Comparison of ENCODE assay signal across 10 mouse cellular contexts in genomic region chr10:61019566-61019965, GRCm38 (mm10).
DNase-seq lines count a peak whose midpoint lies in the region; ATAC-seq and TF ChIP-seq lines count a peak whose summit lies in the region.
"Had no signal": no experiment of that assay in that cellular context is flagged by ENCODE, and none has a peak within 500 bp of the region (broad histone marks: within the 10 kb centered on the region; RNA-seq: fewer than 3 reads in every experiment).

No protein-coding gene starts in this region.

- peak; percentile 47 for TF ChIP-seq CTCF in heart, postnatal 0 days (IDR thresholded peaks at IDR 0.05; ENCODE audit: low read depth)
- peak in 1 of 2 experiments; percentile 63; a peak in 2 of 4 replicates for TF ChIP-seq CTCF in CH12.LX (conservative IDR thresholded peaks at IDR 0.05 in 1 of 2, IDR thresholded peaks at IDR 0.05 in 1 of 2; ENCODE audit: low read depth in 2 of 2, low read length in 2 of 2)

- H3K9me3 ChIP-seq in heart, postnatal 0 days (replicated peaks; ENCODE audit: control insufficient read depth, low read length), result no peaks in the 10 kb centered on the region
- no peaks in the 10 kb centered on the region for H3K9me3 ChIP-seq in CH12.LX (replicated peaks; ENCODE audit: low read length)
- H3K9me3 ChIP-seq: liver, embryonic 13.5 days; midbrain, embryonic 12.5 days had no signal

- in situ Hi-C loops in CH12.LX (cut with MboI; ENCODE audit: low pct_ligation_motif_present, low pct_unique_long_range_greater_than_20kb, low sequenced_read_pairs), result no loop called here

- no peak overlapping the region for H3K9ac ChIP-seq in heart, postnatal 0 days (replicated peaks; ENCODE audit: low read depth, low read length)
- H3K9ac ChIP-seq in CH12.LX (ENCODE audit: insufficient read depth, low read depth), result no peak overlapping the region
- H3K9ac ChIP-seq: hindbrain, embryonic 14.5 days; liver, embryonic 13.5 days; midbrain, embryonic 12.5 days had no signal

- no peaks in the 10 kb centered on the region for H3K4me1 ChIP-seq in heart, postnatal 0 days (ENCODE audit: control insufficient read depth, insufficient read depth)
- H3K4me1 ChIP-seq in CH12.LX (ENCODE audit: control insufficient read depth in 1 of 2, insufficient read depth in 2 of 2), result peaks cover 4 to 8% of the 10 kb centered on the region in 2 experiments
- H3K4me1 ChIP-seq: liver, embryonic 13.5 days; midbrain, embryonic 12.5 days had no signal

- no peak overlapping the region for H3K27ac ChIP-seq in heart, postnatal 0 days (ENCODE audit: low read depth)
- no peak overlapping the region for H3K27ac ChIP-seq in CH12.LX (ENCODE audit: insufficient read depth, low read depth)
- H3K27ac ChIP-seq: hindbrain, embryonic 14.5 days; liver, embryonic 13.5 days; midbrain, embryonic 12.5 days had no signal

- ATAC-seq in heart, postnatal 0 days (ENCODE audit: insufficient read depth, low read depth), result no peak

- no peaks in the 10 kb centered on the region for H3K79me2 ChIP-seq in CH12.LX (replicated peaks; ENCODE audit: control insufficient read depth, extremely low read depth, insufficient read depth, poor library complexity, severe bottlenecking)

- intact Hi-C loops in left cerebral cortex, postnatal 14 days (cut with DNase I), result no loop called here

- no peak overlapping the region for H3K4me3 ChIP-seq in heart, postnatal 0 days (ENCODE audit: low read depth, low read length)
- H3K4me3 ChIP-seq in CH12.LX (replicated peaks in 1 of 3; ENCODE audit: low read depth in 2 of 3, low read length in 2 of 3, poor library complexity in 1 of 3), result no peak overlapping the region
- H3K4me3 ChIP-seq: liver, embryonic 13.5 days; midbrain, embryonic 12.5 days had no signal

- no peak for DNase-seq in heart, postnatal 0 days (ENCODE audit: low spot score)
- DNase-seq in heart, adult 11 months, result no peak
- peak; percentile 44 to 62 for DNase-seq in left cerebral cortex, postnatal 14 days (ENCODE audit: low spot score in 2 of 2)
- DNase-seq in left cerebral cortex, adult 8-10 months (ENCODE audit: low spot score in 2 of 2), result no peak
- peak; percentile 6 for DNase-seq in 416B (ENCODE audit: low read depth)
- DNase-seq in CH12.LX (ENCODE audit: extremely low read depth), result no peak
- DNase-seq in retina, postnatal 1 day, result no peak
- DNase-seq: liver, embryonic 13.5 days had no signal

- no peaks in the 10 kb centered on the region for H3K27me3 ChIP-seq in heart, postnatal 0 days (ENCODE audit: control insufficient read depth, insufficient read depth, low read length)
- peaks cover 82% of the 10 kb centered on the region for H3K27me3 ChIP-seq in CH12.LX (replicated peaks)
- H3K27me3 ChIP-seq: liver, embryonic 13.5 days had no signal

- H3K4me2 ChIP-seq in heart, postnatal 0 days (ENCODE audit: low read depth, low read length), result no peak overlapping the region
- H3K4me2 ChIP-seq in CH12.LX (ENCODE audit: insufficient read depth, low read depth, poor library complexity, severe bottlenecking), result no peak overlapping the region
- H3K4me2 ChIP-seq: hindbrain, embryonic 14.5 days; liver, embryonic 13.5 days; midbrain, embryonic 12.5 days had no signal

- TF ChIP-seq RAD21 in CH12.LX (IDR thresholded peaks at IDR 0.05; ENCODE audit: low read depth, low read length), result peak; percentile 41

- dilution Hi-C loops in CH12.LX (cut with MboI; ENCODE audit: extremely low pct_ligation_motif_present, extremely low pct_unique_long_range_greater_than_20kb, low sequenced_read_pairs), result no loop called here

- WGBS in heart, postnatal 0 days, result 7% methylated on average over 2 of the region's 2 CpGs

- no peak for TF ChIP-seq EP300 in heart, postnatal 0 days (IDR thresholded peaks at IDR 0.05; ENCODE audit: low read depth)
- TF ChIP-seq EP300 in CH12.LX (IDR thresholded peaks at IDR 0.05; ENCODE audit: low read length), result no peak

- no peaks in the 10 kb centered on the region for H3K36me3 ChIP-seq in heart, postnatal 0 days (replicated peaks; ENCODE audit: control insufficient read depth, insufficient read depth, low read length)
- no peaks in the 10 kb centered on the region for H3K36me3 ChIP-seq in CH12.LX (replicated peaks in 1 of 2; ENCODE audit: control insufficient read depth in 1 of 2, insufficient read depth in 1 of 2, low read length in 1 of 2)
- H3K36me3 ChIP-seq: liver, embryonic 13.5 days; midbrain, embryonic 12.5 days had no signal

- no peak for TF ChIP-seq POLR2A in CH12.LX (IDR thresholded peaks at IDR 0.05; ENCODE audit: low read depth, low read length)

TF ChIP-seq in CH12.LX, 34 proteins besides CTCF, POLR2A, EP300 and RAD21:
- peak; percentile 52 for TF ChIP-seq SMC3 (IDR thresholded peaks at IDR 0.05; ENCODE audit: low read depth, low read length)
- TF ChIP-seq POLR2AphosphoS2 (IDR thresholded peaks at IDR 0.05; ENCODE audit: low read depth, low read length), result no peak
TF ChIP-seq in CH12.LX: peak in this region for 1.

Comparison
In these comparisons a context has a peak if more than half of its experiments do, and no peak if none do; other contexts are left out.
1. DNase-seq: peak in left cerebral cortex, postnatal 14 days (2 of 2) and 416B (single experiment); none in heart, postnatal 0 days (single experiment), heart, adult 11 months (single experiment), left cerebral cortex, adult 8-10 months (0 of 2), CH12.LX (single experiment) and retina, postnatal 1 day (single experiment).